ENCODE assay signal across 24 mouse cellular contexts in the genomic region with DNA sequence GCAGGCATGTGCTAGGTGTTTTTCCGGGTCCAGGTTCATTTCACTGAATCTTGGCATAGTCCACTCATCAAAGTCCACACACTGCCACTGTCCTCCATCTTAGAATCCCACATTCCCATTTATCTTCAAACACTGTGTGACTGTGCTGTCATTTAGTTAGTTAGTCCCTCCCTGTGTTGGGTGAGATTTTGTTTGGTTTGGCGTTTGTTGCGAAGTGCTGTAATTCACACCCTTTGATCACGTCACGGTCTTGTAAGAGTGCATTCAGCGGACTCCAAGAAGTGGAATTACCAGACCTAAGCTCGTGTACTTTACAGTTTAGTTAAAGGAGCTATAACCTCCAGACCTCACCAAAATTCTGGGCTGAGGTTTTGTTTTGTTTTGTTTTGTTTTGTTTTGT. TPM values are rescaled to one million over a fixed set of nuclear protein-coding genes. Genes with fewer than 3 reads are reported as not detected.
"Had no signal": no experiment of that assay in that cellular context is flagged by ENCODE, and none has a peak within 500 bp of the region (broad histone marks: within the 10 kb centered on the region; RNA-seq: fewer than 3 reads in every experiment).

No protein-coding gene starts in this region.

- H3K4me3 ChIP-seq: heart, adult 2 months; heart, embryonic 13.5 days; heart, embryonic 15.5 days; hindbrain, embryonic 13.5 days; hindbrain, embryonic 15.5 days; limb, embryonic 13.5 days; limb, embryonic 15.5 days; liver, embryonic 12.5 days had no signal

- H3K4me1 ChIP-seq: heart, embryonic 13.5 days; heart, embryonic 15.5 days; hindbrain, embryonic 13.5 days; hindbrain, embryonic 15.5 days; limb, embryonic 13.5 days; limb, embryonic 15.5 days; liver, embryonic 12.5 days had no signal

- H3K27me3 ChIP-seq: heart, embryonic 13.5 days; heart, embryonic 15.5 days; hindbrain, embryonic 13.5 days; hindbrain, embryonic 15.5 days; limb, embryonic 13.5 days; limb, embryonic 15.5 days; liver, embryonic 12.5 days had no signal

- H3K4me2 ChIP-seq: heart, embryonic 11.5 days; heart, embryonic 13.5 days; heart, embryonic 15.5 days; hindbrain, embryonic 13.5 days; hindbrain, embryonic 15.5 days; limb, embryonic 13.5 days; limb, embryonic 15.5 days; liver, embryonic 12.5 days had no signal

- H3K9me3 ChIP-seq: heart, embryonic 13.5 days; heart, embryonic 15.5 days; hindbrain, embryonic 13.5 days; hindbrain, embryonic 15.5 days; limb, embryonic 13.5 days; limb, embryonic 15.5 days; liver, embryonic 12.5 days had no signal

- DNase-seq: gastrocnemius, postnatal 14 days; gastrocnemius, postnatal 36 days; heart, adult 11 months; heart, adult 2 months; heart, postnatal 14 days; heart, postnatal 36 days; kidney, adult 18-20 months; kidney, adult 8-10 months; kidney, postnatal 10 days; layer of hippocampus, adult 9-11 months; layer of hippocampus, postnatal 36 days; left cerebral cortex, postnatal 4 days had no signal

- H3K27ac ChIP-seq: heart, adult 2 months; heart, embryonic 13.5 days; heart, embryonic 15.5 days; hindbrain, embryonic 13.5 days; hindbrain, embryonic 15.5 days; hindbrain, postnatal 0 days; limb, embryonic 13.5 days; limb, embryonic 15.5 days; liver, embryonic 12.5 days; liver, embryonic 14.5 days had no signal

- H3K36me3 ChIP-seq: heart, embryonic 13.5 days; heart, embryonic 15.5 days; hindbrain, embryonic 13.5 days; hindbrain, embryonic 15.5 days; limb, embryonic 13.5 days; limb, embryonic 15.5 days; liver, embryonic 12.5 days had no signal

- H3K9ac ChIP-seq: heart, embryonic 13.5 days; heart, embryonic 15.5 days; hindbrain, embryonic 13.5 days; hindbrain, embryonic 15.5 days; limb, embryonic 13.5 days; limb, embryonic 15.5 days; liver, embryonic 12.5 days; liver, embryonic 14.5 days had no signal

- ATAC-seq: hindbrain, postnatal 0 days; intestine, embryonic 16.5 days; liver, embryonic 12.5 days had no signal

RNA-seq across cellular contexts. Expression of a gene that starts 45.3 kb away (rescaled TPM):
- polyA plus RNA-seq: heart, postnatal 0 days had no signal
